Mouse (Mus musculus): ENCODE results near the gene Htra3. TPM values are rescaled to one million over a fixed set of nuclear protein-coding genes. Genes with fewer than 3 reads are reported as not detected.

Htra3 gene
- polyA plus RNA-seq, 1 experiment, result 7.1 TPM

DNA sequence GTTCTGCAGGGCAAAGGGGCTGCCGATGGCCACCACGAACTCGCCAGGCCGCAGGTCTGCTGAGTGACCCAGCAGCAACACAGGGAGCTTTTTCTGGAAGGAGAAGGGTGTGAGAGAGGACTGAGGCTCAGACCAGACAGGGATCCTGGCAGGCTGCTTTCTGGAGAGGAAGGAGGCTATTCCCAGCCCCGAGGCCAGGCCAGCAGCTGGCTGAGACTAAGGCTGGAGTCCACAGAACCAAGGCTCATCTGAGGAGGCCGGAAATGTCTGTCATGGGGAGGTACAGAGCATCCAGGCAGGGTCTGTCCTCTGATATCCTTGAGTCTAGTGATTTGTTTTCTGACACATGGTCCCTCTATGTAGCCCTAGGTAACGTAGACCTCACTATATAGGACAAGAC, 13.4 kb downstream of the Htra3 start:
- Histone ChIP-seq H3K27me3 (ENCODE audit: control insufficient read depth, insufficient read depth, low read length) (no peaks in the 10 kb centered on the region), H3K4me3 (replicated peaks; ENCODE audit: insufficient read depth, low read depth, low read length) (no peak overlapping the region), H3K4me1 (ENCODE audit: control insufficient read depth, insufficient read depth, low read length) (peaks cover 4% of the 10 kb centered on the region; the same call in 1 of the 2 replicates), H3K27ac (ENCODE audit: insufficient read depth, low read length) (no peak overlapping the region)
- no peak for TF ChIP-seq CTCF (IDR thresholded peaks at IDR 0.05; ENCODE audit: borderline replicate concordance, insufficient read depth, low read depth, low read length)
- TF ChIP-seq POLR2A (IDR thresholded peaks at IDR 0.05; ENCODE audit: borderline replicate concordance, insufficient read depth, low read length), result no peak
- DNase-seq, result no peak
- 82% methylated on average over 7 of the region's 7 CpGs for WGBS

DNA sequence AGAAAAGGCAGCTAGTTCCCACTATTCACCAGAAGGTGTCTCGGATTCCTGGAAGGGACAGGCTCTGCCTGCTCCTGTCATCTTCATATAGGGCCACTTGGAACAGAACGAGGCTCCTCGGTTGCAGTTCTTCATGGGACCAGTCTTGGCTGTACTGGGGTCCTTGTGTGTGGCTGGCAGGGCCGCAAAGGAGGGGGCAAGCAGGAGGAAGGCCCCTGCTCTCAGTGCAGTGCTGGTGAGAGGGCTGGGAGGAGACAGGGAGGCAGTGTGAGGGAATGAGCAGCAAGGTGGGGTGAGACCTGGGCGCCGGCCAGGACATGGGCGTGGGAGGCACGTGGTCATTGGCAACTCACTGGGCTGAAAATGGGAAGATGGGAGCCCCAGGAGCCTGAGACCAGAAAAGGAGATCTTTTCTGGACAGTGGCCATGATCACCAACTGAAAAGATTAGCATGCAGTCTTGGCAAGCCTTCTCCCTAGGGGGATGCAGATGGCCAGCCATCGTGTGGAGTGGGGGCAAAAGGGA, 17.5 kb downstream of the Htra3 start:
- H3K4me1 ChIP-seq (ENCODE audit: control insufficient read depth, insufficient read depth, low read length), result peaks cover 4% of the 10 kb centered on the region; the same call in 1 of the 2 replicates
- WGBS, result 23% methylated on average over 9 of the region's 9 CpGs
- TF ChIP-seq POLR2A (IDR thresholded peaks at IDR 0.05; ENCODE audit: borderline replicate concordance, insufficient read depth, low read length), result no peak
- no peak for TF ChIP-seq CTCF (IDR thresholded peaks at IDR 0.05; ENCODE audit: borderline replicate concordance, insufficient read depth, low read depth, low read length)
- DNase-seq, result no peak
- no peak overlapping the region for H3K27ac ChIP-seq (ENCODE audit: insufficient read depth, low read length)
- H3K27me3 ChIP-seq (ENCODE audit: control insufficient read depth, insufficient read depth, low read length), result no peaks in the 10 kb centered on the region
- no peak overlapping the region for H3K4me3 ChIP-seq (replicated peaks; ENCODE audit: insufficient read depth, low read depth, low read length)

DNA sequence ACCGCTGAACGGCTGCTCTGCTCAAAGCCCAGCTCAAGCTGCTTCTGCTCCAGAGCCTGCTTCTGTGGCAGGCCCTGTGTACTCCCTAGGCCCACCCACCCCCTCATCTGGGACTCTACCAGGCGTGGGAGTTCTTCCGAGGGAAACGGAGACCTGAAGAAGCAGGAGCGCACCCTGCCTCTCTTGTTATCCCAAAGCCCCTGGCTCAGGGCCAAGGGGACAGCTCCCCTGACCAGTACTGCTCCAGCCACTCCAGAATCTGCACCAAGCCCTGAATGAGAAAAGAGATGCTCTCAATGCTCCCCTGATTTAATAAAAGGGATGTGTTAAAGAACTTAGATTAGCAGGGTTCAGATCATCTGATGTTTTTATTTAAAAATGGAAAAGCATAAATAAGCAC, 18.4 kb downstream of the Htra3 start:
- H3K27ac ChIP-seq (ENCODE audit: insufficient read depth, low read length), result no peak overlapping the region
- WGBS, result 74% methylated on average over 6 of the region's 6 CpGs
- no peak for DNase-seq
- H3K4me3 ChIP-seq (replicated peaks; ENCODE audit: insufficient read depth, low read depth, low read length), result no peak overlapping the region
- H3K27me3 ChIP-seq (ENCODE audit: control insufficient read depth, insufficient read depth, low read length), result no peaks in the 10 kb centered on the region
- peaks cover 4% of the 10 kb centered on the region; the same call in 1 of the 2 replicates for H3K4me1 ChIP-seq (ENCODE audit: control insufficient read depth, insufficient read depth, low read length)
- no peak for TF ChIP-seq CTCF (IDR thresholded peaks at IDR 0.05; ENCODE audit: borderline replicate concordance, insufficient read depth, low read depth, low read length)
- TF ChIP-seq POLR2A (IDR thresholded peaks at IDR 0.05; ENCODE audit: borderline replicate concordance, insufficient read depth, low read length), result no peak

DNA sequence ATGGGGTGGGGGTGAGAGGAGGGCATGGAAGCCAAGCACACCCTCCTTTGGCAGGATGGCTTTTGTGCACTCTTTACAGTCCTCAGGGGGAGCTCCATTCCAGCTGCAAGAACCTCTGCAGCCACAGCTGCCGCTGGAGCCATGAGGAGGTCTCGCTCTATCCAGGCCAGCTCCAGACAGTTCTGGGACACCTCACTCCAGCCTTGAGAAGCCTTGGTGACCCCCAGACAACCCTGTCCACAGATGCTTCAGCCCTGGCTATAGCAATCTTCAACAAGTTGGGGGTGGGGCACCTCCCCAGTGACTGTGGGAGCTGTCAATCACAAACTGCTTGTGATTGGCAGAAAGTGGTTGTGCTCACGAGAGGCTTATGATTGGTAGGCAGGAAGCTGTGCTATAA, 20.1 kb downstream of the Htra3 start:
- 69% methylated on average over 3 of the region's 3 CpGs for WGBS
- peaks cover 4% of the 10 kb centered on the region; the same call in 1 of the 2 replicates for H3K4me1 ChIP-seq (ENCODE audit: control insufficient read depth, insufficient read depth, low read length)
- no peak for DNase-seq
- no peak overlapping the region for H3K27ac ChIP-seq (ENCODE audit: insufficient read depth, low read length)
- TF ChIP-seq CTCF (IDR thresholded peaks at IDR 0.05; ENCODE audit: borderline replicate concordance, insufficient read depth, low read depth, low read length) (no peak), POLR2A (IDR thresholded peaks at IDR 0.05; ENCODE audit: borderline replicate concordance, insufficient read depth, low read length) (no peak)
- no peaks in the 10 kb centered on the region for H3K27me3 ChIP-seq (ENCODE audit: control insufficient read depth, insufficient read depth, low read length)
- no peak overlapping the region for H3K4me3 ChIP-seq (replicated peaks; ENCODE audit: insufficient read depth, low read depth, low read length)

DNA sequence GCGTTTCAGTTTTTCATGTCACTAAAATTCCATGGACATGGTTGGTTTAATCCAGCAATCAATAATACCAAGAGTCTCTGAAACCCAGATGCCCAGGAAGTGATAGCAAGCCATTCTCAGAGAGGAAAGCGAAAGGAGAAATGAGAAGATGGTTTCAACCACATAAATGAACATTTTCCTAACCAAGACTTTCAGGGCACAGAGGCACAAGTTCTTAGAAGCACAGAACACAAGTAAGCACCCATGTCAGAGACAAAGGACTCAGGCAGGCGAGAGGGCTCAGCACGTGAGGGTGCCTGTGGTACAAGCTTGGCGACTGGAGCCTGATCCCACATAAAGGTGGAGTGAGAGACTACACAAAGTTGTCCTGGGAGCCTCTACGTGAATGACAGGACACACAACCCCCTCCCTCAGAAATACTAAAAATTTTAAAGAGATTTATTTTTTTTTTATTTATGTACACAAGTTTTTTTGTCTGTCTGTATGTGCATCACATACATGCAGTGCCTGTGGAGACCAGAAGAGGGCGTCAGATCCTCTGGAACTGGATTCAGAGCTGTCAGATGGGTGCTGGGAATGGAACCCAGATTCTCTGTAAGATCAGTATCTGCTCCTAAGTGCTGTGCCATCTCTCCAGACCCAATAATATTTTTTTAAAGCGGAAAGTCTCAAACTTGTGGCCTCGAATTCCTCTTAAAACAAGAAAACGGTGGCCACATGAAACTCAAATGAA, 23.7 kb downstream of the Htra3 start:
- H3K27ac ChIP-seq (ENCODE audit: insufficient read depth, low read length), result no peak overlapping the region
- DNase-seq, result no peak
- H3K4me3 ChIP-seq (replicated peaks; ENCODE audit: insufficient read depth, low read depth, low read length), result no peak overlapping the region
- WGBS, result 89% methylated on average over 10 of the region's 10 CpGs
- TF ChIP-seq CTCF (IDR thresholded peaks at IDR 0.05; ENCODE audit: borderline replicate concordance, insufficient read depth, low read depth, low read length) (no peak), POLR2A (IDR thresholded peaks at IDR 0.05; ENCODE audit: borderline replicate concordance, insufficient read depth, low read length) (no peak)
- no peaks in the 10 kb centered on the region for H3K27me3 ChIP-seq (ENCODE audit: control insufficient read depth, insufficient read depth, low read length)
- H3K4me1 ChIP-seq (ENCODE audit: control insufficient read depth, insufficient read depth, low read length), result no peaks in the 10 kb centered on the region

DNA sequence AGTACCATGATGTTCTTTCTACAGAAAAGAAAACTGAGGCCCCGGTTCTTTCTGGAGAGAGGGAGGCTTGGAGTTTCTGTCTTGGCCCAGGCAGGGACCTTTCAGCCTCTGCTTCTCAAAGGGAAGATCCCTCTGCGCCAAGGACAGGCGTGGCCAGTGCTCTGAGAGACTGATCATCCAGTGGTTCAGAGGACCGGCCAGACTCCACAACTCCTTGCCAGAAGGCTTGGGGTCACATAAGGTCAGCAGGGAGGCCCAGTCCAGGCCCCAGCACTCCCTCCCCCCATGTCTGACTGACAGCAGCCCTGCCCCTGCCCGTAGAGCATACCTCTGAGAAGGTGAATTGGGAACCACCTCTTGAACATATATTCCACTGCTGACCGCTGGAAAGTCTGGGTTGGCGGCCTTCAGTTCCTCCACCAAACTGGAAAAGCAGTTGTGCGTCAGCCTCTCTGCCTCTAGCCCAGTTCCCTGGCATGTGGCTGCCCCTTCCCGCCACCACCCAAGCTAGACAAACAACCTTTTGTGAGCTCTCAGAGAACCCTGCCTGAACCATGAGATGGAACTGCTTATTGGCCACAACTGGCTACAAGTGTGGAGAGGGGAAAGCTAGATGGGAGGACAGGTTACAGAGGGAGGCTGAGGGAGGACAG, 25.7 kb downstream of the Htra3 start:
- no peak for DNase-seq
- WGBS, result 80% methylated on average over 9 of the region's 9 CpGs
- H3K4me1 ChIP-seq (ENCODE audit: control insufficient read depth, insufficient read depth, low read length), result no peaks in the 10 kb centered on the region
- H3K27ac ChIP-seq (ENCODE audit: insufficient read depth, low read length), result no peak overlapping the region
- TF ChIP-seq POLR2A (IDR thresholded peaks at IDR 0.05; ENCODE audit: borderline replicate concordance, insufficient read depth, low read length) (no peak), CTCF (IDR thresholded peaks at IDR 0.05; ENCODE audit: borderline replicate concordance, insufficient read depth, low read depth, low read length) (no peak)
- H3K27me3 ChIP-seq (ENCODE audit: control insufficient read depth, insufficient read depth, low read length), result no peaks in the 10 kb centered on the region
- H3K4me3 ChIP-seq (replicated peaks; ENCODE audit: insufficient read depth, low read depth, low read length), result no peak overlapping the region

DNA sequence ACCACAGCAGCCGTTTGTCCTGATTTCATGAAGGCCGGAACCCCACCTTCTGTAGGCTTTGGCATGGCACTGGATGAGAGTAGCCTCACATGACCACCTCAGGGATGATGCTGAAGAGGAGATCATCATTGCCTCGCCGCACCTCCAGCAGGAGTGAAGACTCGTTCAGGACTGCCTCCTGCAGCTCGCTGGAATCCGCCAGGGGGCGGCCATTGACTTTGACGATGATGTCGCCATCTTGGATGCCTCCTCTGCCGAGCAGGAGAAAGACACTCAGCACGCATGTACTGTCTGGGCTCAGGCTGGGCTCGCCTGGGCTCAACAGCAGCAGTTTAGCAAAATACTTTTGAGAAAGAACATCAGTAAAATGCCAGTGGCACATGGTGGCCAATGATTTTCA, 26.7 kb downstream of the Htra3 start:
- TF ChIP-seq CTCF (IDR thresholded peaks at IDR 0.05; ENCODE audit: borderline replicate concordance, insufficient read depth, low read depth, low read length) (no peak), POLR2A (IDR thresholded peaks at IDR 0.05; ENCODE audit: borderline replicate concordance, insufficient read depth, low read length) (no peak)
- no peaks in the 10 kb centered on the region for H3K27me3 ChIP-seq (ENCODE audit: control insufficient read depth, insufficient read depth, low read length)
- 88% methylated on average over 13 of the region's 13 CpGs for WGBS
- H3K4me3 ChIP-seq (replicated peaks; ENCODE audit: insufficient read depth, low read depth, low read length), result no peak overlapping the region
- no peak for DNase-seq
- H3K27ac ChIP-seq (ENCODE audit: insufficient read depth, low read length), result no peak overlapping the region
- no peaks in the 10 kb centered on the region for H3K4me1 ChIP-seq (ENCODE audit: control insufficient read depth, insufficient read depth, low read length)

DNA sequence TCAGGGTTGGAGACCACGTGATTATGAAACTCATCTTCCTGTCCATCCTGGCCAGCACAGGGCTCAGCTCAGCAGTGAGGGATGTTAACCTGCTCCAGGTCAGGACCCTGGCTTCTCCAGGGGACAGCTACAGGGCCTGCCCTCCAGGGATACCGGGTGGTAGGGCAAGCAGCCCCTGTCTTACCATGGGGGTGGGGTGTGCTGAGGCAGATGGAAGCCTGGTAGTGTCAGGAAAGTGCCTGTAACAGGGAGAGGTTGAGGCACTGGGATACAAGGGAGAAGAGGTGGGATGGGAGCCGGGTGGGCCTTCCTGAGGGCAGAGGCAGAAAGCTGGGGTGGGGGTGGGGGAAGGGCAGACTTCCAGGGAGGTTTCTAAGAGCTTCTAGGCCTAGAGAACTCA, 27.3 kb downstream of the Htra3 start:
- Histone ChIP-seq H3K27me3 (ENCODE audit: control insufficient read depth, insufficient read depth, low read length) (no peaks in the 10 kb centered on the region), H3K4me1 (ENCODE audit: control insufficient read depth, insufficient read depth, low read length) (no peaks in the 10 kb centered on the region), H3K27ac (ENCODE audit: insufficient read depth, low read length) (no peak overlapping the region), H3K4me3 (replicated peaks; ENCODE audit: insufficient read depth, low read depth, low read length) (no peak overlapping the region)
- TF ChIP-seq CTCF (IDR thresholded peaks at IDR 0.05; ENCODE audit: borderline replicate concordance, insufficient read depth, low read depth, low read length), result no peak
- TF ChIP-seq POLR2A (IDR thresholded peaks at IDR 0.05; ENCODE audit: borderline replicate concordance, insufficient read depth, low read length), result no peak
- WGBS, result 88% methylated on average over 3 of the region's 3 CpGs
- no peak for DNase-seq
